Mouse (Mus musculus) common myeloid progenitor, adult 5-6 weeks (primary cell): Measurements from ENCODE around the gene Fam229b. TPM values are rescaled to one million over a fixed set of nuclear protein-coding genes. Genes with fewer than 3 reads are reported as not detected.

Experiments
- ATAC-seq: replicated peaks from 2 replicates; pipeline ENCODE4 v1.8.0; 2016; ENCODE audit warnings: low read depth, mild to moderate bottlenecking, moderate TSS enrichment, inconsistent platforms; ENCODE audit not compliant: poor library complexity, severe bottlenecking
- total RNA-seq: library from RNA; stranded (forward); fragments of 200-1000, 187-1606 nt; gene quantifications from 2 replicates; pipeline ENCODE4 v1.2.3, GENCODE M21; 2017

The Fam229b gene
- total RNA-seq: 1.5 TPM in 1 of 2 replicates, not detected in the other

DNA sequence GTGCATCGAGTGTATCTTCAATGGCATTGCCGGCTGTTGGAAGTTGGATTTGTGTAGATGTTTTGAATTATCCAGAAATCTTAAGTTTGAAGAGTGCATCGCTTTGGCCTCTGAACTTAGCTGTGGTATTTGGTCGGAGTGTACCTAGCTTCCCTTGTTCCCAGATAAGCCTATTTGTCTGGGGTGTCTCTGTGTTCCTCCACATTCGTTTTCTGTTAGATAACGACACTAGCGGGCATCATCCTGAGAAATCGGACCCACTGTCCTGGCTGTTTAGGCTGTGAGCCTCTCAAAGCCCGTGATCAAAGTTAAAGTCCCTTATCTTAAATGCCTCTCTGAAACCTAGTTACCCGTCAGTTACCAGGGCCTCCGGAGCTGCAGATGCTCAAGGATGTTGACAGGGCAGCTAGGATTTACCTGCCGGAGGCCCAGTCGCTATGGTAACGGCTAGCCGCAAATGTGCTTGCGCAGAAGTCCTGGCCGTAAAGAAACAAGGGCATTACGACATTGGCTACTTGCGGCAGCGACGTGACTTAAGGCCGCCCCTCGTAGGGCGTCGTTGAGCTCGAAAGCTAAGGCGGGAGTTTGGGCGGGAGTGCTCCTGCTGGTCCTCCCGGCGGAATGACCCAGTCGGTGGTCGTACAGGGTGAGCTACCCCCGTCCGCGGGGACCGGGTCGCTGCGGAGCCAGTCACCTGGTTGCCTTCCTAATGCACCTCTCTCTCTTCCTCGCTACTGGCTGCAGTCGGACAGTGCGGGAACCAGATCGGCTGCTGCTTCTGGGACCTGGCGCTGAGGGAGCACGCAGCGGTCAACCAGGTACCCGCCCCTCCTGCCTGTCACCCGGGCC lies at the start of gene Fam229b, which contains the start of gene Tube1:
Gene Fam229b (minus strand): TSS at position 453 of the 849 bp plus-strand sequence.
Gene Tube1 (plus strand): TSS at position 515 of the 849 bp plus-strand sequence.
- peak; percentile 98 for ATAC-seq

DNA sequence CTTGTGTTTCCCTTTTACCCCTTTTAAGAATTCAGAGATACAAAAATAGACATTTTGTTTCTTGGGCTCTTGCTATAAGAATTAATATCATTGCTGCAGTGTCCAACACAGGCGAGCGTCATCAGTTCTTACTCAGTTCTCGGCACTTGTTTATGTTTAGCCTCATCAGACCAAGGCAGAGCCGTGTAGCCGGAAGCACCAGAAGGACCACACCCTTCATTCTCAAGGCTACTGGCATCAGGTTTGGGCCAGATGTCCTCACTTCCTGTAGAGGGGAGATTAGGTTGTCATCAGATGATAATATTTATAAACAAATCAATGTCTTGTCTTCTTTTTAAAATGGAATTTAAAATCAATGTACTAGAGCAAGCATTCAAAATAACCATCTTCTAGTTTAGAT lies 43.3 kb upstream of the Fam229b start:
- no peak for ATAC-seq

DNA sequence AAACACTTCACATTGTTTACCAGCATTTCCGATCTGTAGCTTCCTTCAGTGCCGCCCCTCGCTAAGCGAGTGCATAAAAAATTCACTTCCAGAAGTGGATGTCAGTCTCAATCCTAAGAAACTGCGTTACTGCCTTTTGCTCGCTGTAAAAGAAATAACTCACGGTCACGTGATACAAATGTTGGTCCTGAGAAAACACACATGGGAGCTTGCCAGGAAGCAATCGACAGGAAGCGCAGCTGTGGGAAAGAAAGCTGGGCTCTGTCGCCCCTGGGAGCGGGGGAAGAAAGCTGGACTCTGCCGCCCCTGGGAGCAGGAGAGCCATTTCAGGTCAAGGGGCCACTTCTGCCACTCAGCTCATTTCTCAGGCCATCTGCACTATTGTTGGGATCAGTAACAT lies 39.4 kb upstream of the Fam229b start:
- no peak for ATAC-seq

DNA sequence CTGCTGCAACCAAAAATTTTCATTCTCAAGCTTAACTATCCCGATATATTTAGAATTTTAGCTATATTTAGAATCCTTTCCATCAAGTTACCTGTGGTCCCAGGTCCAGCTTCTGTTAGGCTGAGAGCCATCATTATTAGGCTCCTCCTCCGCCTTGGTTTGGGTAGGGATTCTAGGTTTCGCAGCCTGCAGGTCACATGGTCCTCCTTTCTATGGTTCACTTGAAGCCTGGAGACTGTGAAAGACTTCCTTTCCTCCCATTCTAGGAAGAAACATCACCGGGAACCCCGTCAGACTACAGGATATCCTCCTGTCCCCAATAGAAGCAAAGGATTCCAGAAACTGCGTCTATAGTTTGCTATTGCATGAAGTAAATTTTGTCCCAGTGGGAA lies 38.8 kb upstream of the Fam229b start:
- ATAC-seq: no peak

DNA sequence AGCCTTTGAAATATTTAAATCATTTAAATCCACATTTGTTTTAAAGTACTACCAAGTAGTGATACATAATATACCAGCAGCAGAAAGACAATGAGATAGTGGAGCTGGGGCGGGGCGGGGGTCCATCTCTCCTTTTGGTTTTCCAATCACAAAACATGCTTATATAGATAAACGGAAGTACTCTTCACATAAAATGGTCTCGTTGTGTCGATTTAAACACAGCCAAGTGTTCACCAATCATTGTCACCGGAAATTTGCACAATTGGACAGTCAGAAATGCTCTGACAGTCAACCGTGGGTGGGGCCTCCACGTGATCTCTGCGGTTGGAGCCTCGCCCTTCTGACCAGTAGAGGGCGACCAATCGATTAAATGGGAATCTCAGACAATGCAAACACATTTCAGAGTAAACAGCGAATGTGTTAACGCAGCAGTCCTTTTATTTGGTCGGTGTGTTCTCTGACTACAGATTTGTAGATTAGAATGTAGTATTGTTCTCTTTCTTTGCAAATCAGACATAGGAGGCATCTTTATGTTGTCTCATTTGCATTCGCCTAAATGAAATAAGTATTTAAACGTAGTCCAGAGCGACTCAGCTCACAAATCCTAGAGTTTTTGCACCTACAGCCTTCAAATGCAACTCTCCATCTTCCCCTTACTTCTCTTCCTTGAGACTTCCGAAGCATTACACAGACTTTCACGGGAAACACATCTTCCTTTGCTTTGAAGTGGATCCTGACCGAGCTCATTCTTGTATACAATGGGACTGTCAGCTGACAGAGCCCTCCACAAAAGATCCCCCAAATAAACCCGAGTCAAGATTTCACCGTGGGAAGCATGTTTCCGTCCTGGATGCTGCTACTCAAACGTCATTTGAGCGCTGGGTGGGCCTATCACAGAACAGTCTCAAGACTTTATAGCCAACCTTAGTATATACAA lies 38.2 kb upstream of the Fam229b start:
- ATAC-seq: peak; percentile 75

DNA sequence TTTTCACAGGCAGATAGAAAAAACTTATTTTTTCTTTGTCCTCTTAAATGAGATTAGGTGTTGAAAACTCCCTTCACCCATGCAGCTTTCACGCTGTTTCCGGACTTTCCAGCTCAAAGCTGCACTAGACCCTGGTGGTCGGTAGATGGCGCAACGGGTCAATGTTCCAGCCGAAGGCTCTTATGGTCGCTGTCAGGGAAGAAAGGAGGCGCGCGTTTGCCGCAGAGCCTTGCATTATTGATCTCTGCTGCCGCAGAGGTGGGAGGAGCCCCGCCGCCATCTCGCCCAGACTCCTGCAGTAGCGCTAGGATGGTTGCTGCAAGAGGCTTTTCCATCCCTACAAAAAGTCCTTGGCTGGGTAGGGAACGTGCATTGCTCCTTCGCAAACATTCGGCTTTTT lies 37.4 kb upstream of the Fam229b start:
- peak; percentile 88 for ATAC-seq

DNA sequence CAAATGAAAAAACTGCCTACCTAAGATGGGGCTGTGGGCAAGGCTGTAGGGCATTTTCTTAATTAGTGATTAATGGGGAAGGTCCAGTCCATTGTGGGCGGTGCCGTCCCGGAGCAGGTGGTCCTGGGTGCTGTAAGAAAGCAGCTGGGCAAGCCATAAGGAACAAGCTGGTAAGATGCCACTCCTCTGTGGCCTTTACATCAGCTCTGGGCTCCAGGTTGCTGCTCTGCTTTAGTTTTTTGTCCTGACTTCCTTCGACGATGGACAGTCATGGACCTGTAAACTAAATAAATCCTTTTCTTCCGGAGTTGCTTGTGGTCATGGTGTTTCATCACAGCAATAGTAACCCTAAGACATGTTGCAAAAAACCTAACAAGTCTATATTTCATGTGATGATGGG lies 37.0 kb upstream of the Fam229b start:
- no peak for ATAC-seq

DNA sequence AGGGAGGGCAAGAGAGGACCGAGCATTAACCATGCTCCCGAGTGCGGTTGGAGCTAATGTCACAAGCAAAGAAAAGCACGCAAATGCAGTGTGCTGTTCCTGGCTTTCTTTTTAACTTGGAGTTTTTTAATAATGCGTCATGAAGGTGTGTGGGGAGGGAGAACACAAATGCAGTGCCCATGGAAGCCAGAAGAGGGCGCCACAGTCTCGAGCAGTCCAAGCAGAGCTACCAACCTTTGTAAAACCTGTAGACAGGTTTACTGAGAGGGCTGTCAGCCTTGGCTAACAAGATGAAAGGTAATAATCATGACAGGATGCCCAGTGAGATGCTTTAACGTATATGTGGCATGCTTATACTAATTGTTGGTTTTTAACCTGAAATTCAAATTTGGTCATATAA lies 36.5 kb upstream of the Fam229b start:
- ATAC-seq: peak; percentile 31

DNA sequence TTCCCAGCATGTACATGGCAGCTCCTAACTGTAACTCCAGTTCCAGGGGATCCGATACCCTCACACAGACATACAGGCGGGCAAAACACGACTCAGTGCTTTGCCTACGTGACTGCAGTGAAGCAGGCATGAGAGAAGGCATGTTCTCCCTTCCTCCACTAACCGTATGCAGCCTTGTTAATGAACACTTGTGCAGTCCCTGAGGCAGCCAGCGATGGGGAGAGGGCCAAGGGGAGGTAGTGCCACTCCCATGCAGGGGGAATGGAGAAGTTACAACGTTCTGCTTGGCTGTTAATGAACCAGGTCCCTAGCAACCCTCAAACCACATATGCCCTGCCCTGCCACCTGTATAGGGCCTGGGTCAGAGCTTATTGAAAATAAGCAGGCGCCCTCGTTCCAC lies 35.9 kb upstream of the Fam229b start:
- no peak for ATAC-seq

DNA sequence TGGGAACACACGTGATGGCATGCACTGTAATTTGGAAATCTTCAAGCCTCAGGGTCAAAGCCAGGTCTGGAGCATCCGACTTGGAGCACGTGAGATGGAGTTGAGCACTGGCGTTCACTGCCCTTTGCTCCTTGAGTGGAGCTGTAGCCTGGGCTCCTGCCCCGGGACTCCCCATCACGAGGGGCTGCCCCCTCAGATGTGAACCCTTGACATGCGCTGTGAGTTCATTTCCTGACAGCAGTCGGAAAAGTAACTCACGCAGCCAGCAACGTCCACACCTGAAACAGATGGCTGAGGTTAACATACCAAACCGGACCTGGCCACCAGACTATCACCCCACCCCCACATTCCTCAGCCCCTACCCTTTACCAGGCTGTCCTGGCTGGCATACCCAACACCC lies 33.9 kb upstream of the Fam229b start:
- ATAC-seq: no peak

DNA sequence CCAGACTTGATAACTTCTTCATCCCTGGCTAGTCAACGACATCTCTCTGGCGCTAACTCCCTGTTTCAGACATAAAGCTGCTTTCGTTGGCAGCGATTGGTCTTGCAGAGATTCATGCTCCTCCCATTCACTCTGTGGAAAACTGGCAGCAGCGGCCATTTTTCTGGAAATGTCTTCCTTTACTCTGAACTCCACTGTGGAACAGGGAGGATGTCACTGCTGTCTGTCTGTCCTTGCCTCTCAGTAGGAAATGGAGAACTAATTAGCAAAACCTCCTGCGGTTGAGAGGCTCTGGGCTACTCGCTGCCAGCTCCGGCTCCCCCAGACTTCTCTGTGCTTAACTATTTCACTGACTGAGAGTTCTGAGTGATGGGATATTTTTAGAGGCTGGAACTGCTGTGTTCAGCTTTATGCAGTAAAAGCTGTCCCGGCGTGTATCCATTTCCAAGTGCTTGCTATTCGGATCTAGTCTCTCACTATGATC lies 32.0 kb upstream of the Fam229b start:
- ATAC-seq: peak; percentile 26; the same call in 1 of the 2 replicates

DNA sequence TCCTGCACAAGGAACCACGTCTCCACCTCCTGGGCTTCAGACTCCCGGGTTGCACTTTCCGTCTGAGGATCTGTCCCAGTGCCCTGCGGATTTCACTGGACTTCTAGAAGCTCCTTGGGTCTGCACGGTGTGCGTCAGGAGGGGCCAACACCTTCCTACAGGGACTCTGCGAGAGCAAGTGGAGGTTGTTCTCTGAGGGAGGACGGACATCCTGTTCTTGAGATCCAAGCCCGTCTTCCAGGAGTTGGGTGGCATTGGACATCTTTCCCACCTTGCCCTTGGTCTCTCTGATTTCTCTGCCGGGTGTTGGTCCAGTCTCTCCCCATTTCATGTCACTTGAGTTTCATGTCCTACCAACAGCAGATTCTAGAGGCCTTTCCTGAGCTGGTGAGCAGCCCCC lies 30.0 kb upstream of the Fam229b start, which contains the start of gene Ccn6:
Gene Ccn6 (minus strand): TSS at position 101 of the 400 bp plus-strand sequence.
- no peak for ATAC-seq

DNA sequence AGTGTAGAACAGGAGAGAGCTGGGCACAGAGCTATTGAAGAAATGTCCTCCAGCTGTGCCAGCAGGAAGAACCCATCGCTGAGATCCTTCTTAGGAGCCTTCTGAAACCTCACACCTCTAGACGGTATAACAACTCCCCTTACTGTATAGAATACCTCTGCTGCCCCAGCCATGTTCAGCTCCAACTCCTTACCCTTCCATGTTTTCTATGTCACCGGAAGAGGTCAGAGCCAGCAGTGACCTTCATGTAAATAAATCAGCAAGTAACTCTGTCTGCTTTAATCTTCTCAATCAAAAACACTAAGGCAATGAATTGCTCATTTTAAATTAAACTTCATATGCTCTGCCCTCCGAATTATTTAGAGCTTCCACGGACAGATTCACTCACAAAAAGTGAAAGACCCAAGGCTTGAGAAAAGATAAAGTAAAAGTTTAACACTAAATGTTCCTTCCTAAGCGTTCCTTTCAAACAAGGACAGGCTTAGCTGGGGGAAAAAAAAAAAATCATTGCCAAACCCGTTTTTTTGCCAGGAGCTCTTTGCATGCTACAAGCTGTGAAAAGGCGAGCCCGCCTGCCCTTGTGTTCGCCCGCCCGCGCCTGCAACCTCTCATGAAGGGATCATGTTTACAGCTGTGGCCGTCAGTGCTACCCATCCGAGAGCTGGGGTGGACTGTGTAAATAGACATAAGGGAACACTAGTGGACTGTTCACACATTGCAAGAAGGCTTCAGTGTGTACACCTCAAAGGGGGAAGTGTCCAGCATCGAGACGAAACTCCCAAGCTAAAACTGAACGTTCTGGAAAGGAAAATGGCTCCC lies 29.2 kb upstream of the Fam229b start:
- no peak for ATAC-seq

DNA sequence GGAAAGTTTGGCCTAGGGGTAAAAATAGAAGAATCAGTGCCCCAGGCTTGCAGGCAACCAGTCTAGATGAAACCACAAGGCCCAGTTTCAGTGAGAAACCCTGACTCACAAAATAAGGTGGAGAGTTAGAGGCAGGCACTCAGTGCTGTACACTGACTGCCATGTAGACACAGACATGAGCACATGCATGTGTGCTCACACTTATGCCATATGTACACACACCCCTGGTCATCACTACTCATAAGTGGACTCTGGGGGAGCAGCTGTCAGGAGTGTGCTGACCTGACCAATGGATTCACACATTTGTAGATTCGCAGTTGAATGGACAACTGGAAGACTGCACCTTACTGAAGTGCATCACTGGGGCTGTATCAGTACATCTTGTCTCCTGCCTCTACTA lies 27.7 kb upstream of the Fam229b start:
- ATAC-seq: no peak

DNA sequence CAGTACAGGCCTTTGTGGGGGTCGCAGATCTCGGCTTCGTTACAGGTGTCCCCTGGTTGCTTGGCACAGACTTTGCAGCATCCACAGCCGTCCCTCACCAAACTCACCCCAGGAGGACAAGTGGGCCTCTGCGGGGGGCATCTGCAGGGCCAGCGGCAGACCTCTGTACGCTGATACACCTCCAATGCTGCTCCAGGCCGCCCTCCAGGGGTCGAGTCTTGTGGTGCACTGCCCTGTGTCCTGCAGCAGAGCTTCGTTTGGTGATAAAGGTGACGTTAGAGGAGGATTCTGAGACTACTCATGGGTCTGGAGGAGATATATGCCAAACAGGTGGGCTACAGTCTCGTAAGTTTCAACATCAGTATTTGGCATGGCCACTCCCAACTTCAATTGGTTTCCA lies 24.6 kb upstream of the Fam229b start:
- ATAC-seq: 0 out of 2 replicates have a peak, but pooled peaks have one; percentile 20

DNA sequence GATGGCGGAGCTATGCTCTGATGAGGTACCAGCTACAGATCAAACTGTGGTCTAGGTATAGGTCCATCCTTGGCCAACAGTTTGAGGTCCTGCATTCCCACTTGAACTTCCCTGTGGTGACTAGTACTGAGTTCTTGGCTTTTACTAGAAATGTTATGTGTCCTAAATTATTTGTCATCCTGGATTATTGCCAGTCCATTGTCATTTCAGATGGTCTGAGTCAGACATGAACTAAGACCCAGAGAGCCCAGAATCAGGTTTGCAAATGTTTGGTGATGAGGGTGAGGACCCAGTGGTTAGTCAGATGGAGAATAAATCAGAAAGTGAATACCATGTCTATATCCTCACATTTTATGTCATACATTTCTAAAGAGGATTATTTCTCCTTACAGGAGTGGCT lies 23.6 kb upstream of the Fam229b start:
- ATAC-seq: no peak

DNA sequence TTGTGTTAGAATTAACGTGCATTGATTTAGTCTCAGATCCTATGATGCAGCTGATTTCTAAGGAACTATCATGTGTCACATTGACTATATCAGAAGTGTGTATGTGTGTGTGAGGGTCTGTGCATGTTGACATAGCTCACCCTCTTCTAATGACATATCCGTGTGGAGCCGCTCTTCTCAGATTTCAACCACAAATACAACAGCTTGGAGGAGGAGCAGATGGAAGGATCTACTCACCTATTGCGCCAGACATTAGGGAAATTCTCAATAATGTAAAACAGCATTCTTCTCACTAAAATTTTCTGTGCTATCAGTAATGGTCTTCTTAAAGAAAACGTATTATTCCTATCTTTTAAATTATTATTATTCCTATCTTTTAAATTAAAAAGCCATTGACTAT lies 23.0 kb upstream of the Fam229b start:
- ATAC-seq: no peak

DNA sequence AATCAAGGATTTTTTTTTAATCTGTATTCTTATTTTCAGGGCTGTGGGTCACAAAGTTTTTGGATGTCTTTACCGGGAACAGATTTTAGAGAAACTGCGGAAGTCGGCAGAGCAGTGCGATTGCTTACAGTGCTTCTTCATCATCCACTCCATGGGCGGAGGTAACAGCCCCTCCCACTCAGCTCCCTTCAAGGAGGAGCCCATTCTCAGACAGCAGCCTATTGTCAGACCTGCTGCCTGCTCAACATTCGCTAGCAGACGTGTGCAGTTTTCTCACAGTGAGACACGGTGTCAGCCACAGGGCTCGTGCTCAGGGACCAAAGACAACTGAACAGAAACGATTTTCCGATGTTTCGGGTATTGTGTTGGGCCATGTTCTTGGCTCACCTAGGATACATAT lies 8.5 kb upstream of the Fam229b start:
- ATAC-seq: no peak

DNA sequence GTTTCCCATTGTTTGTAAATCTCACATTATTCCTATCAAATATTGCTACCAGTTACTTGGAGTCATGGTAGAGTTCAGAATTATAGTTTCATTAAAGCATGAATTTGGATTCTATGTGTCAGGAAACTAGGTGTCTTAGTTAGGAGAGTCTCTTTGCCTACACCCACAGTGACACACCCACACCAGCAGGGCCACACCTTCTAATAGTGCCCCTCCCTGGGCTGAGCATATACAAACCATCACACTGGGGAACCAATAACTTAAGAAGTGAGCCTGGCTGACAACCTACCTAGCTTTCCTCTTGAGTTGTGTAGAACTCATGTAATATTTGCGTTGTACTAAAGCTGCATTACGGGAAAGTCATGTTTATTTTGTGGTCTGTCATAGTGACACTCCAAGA lies 7.7 kb upstream of the Fam229b start:
- ATAC-seq: no peak

DNA sequence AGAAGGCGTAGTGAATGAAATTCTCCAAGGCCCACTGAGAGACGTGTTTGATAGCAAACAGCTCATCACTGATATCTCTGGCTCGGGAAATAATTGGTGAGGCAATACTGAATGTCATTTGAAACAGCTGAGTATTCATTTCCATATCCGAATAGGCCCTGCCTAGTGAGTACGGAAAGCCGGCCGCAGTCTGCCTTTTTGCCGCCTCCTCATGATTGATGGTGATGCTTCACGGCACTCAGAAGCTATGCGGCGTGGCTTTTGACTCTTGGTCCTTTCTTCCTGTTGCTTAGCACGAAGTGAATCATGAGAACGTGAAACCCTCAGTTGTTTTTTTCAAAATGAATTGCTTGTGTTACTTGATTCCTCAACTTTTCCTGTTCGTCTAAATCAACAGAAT lies 7.1 kb upstream of the Fam229b start:
- ATAC-seq: no peak
